Mouse (Mus musculus): ENCODE measurements around the gene S100a8. TPM values are rescaled to one million over a fixed set of nuclear protein-coding genes. Genes with fewer than 3 reads are reported as not detected.

Gene S100a8
- polyA plus RNA-seq, 1 experiment from 2014 or later, result not detected

GRCm38 (mm10) chr3:90639511-90640154 lies 29.1 kb upstream of the S100a8 start:
- ChIA-PET POLR2A (interaction anchor here (0.6 kb wide), 1 partner anchor 164 kb away, joined by 5 read pairs; no protein-coding TSS in a partner anchor), CTCF (interaction anchor here (0.9 to 3.6 kb wide), 10 partner anchors 8 to 137 kb away, joined by 3 to 21 read pairs (median 4); partner anchors contain the start of gene S100a7a)
- in situ Hi-C loops (cut with MboI; ENCODE audit: low pct_unique_long_range_greater_than_20kb), result no loop called here
- no peak for ATAC-seq
- no peaks in the 10 kb centered on the region for H3K27me3 ChIP-seq
- TF ChIP-seq CTCF (IDR thresholded peaks at IDR 0.05), result peak; percentile 78
- DNase-seq (ENCODE audit: low read depth, low spot score), result no peak

- DNase-seq (ENCODE audit: low read depth, low spot score) (no peak), ATAC-seq (no peak)
- H3K27me3 ChIP-seq, result no peaks in the 10 kb centered on the region
- CTCF ChIA-PET, result interaction anchor here (0.8 to 3.9 kb wide), 9 partner anchors 10 to 139 kb away, joined by 3 to 21 read pairs (median 6); partner anchors contain the start of gene S100a7a
- in situ Hi-C loops (cut with MboI; ENCODE audit: low pct_unique_long_range_greater_than_20kb), result no loop called here
- POLR2A ChIA-PET, result no interaction called here
- TF ChIP-seq CTCF (IDR thresholded peaks at IDR 0.05), result no peak
Measured at GRCm38 (mm10) chr3:90640981-90641380, 27.8 kb upstream of the S100a8 start.

- no peak for ATAC-seq
- POLR2A ChIA-PET, result interaction anchor here (0.8 kb wide), 1 partner anchor 151 kb away, joined by 3 read pairs; no protein-coding TSS in a partner anchor
- H3K27me3 ChIP-seq, result no peaks in the 10 kb centered on the region
- in situ Hi-C loops (cut with MboI; ENCODE audit: low pct_unique_long_range_greater_than_20kb), result no loop called here
- CTCF ChIA-PET, result interaction anchor here (0.7 to 1.0 kb wide), 4 partner anchors 9 to 48 kb away, joined by 3 to 8 read pairs (median 6); no protein-coding TSS in a partner anchor
- DNase-seq (ENCODE audit: low read depth, low spot score), result no peak
- TF ChIP-seq CTCF (IDR thresholded peaks at IDR 0.05), result peak; percentile 92
Measured at GRCm38 (mm10) chr3:90644220-90644619, 24.6 kb upstream of the S100a8 start.

- in situ Hi-C loops (cut with MboI; ENCODE audit: low pct_unique_long_range_greater_than_20kb), result loop anchor here (5.0 kb wide), 2 partner anchors 60 to 230 kb away; no protein-coding TSS in a partner anchor
- POLR2A ChIA-PET, result interaction anchor here (0.6 kb wide), 1 partner anchor 139 kb away, joined by 8 read pairs; no protein-coding TSS in a partner anchor
- CTCF ChIA-PET, result interaction anchor here (1.3 to 1.7 kb wide), 2 partner anchors 8 to 63 kb away, joined by 6 to 8 read pairs; no protein-coding TSS in a partner anchor
- no peak for TF ChIP-seq CTCF (IDR thresholded peaks at IDR 0.05)
- ATAC-seq (no peak), DNase-seq (ENCODE audit: low read depth, low spot score) (no peak)
- no peaks in the 10 kb centered on the region for H3K27me3 ChIP-seq
Measured at GRCm38 (mm10) chr3:90647291-90647690, 21.5 kb upstream of the S100a8 start.

DNA sequence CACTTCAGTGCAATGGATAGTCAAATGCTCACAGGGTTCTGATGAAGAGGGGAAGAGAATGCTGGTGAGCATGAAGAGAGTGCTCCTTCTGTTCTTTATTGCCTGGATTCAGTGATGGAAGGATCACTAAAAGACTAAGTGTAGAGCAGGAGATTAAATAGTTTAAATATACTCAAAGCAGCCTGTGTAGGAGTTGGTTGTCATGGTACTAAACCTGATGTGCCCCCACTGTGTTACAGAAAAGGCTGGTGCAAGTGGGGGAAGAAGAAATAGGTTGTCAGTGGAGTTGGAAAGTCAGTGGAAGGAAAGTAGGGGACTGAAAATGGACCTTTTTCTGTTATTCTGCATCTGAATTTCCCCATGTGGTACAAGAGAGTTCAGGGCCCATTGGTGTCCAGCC lies 19.8 kb upstream of the S100a8 start:
- H3K27me3 ChIP-seq, result no peaks in the 10 kb centered on the region
- TF ChIP-seq CTCF (IDR thresholded peaks at IDR 0.05), result no peak
- ChIA-PET CTCF (interaction anchor here (1.7 kb wide), 1 partner anchor 9 kb away, joined by 6 read pairs; no protein-coding TSS in a partner anchor), POLR2A (interaction anchor here (1.5 kb wide), 1 partner anchor 35 kb away, joined by 3 read pairs; no protein-coding TSS in a partner anchor)
- in situ Hi-C loops (cut with MboI; ENCODE audit: low pct_unique_long_range_greater_than_20kb), result loop anchor here (5.0 kb wide), 2 partner anchors 62 to 232 kb away; no protein-coding TSS in a partner anchor
- DNase-seq (ENCODE audit: low read depth, low spot score), result no peak
- ATAC-seq, result no peak

DNA sequence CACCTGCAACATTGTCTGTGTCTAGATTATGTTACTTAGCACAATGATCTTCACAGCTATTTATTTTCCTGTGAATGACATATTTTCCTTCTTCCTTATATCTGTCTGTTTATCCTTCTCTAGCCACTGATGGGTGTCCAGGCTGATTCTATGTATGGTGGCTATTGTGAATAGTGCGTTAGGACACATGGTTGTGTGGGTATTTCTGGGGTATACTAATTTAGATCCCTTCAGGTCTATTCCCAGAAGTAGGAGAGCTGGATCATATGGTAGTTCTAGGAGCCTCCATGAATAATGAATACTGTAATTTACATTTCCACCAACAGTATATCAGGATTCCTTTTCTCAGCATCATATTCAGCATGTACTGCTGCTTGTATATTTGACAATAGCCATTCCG lies 18.9 kb upstream of the S100a8 start:
- in situ Hi-C loops (cut with MboI; ENCODE audit: low pct_unique_long_range_greater_than_20kb), result loop anchor here (5.0 kb wide), 2 partner anchors 63 to 233 kb away; no protein-coding TSS in a partner anchor
- CTCF ChIA-PET, result no interaction called here
- POLR2A ChIA-PET, result no interaction called here
- no peak for TF ChIP-seq CTCF (IDR thresholded peaks at IDR 0.05)
- DNase-seq (ENCODE audit: low read depth, low spot score) (no peak), ATAC-seq (no peak)
- H3K27me3 ChIP-seq, result no peaks in the 10 kb centered on the region

- DNase-seq (ENCODE audit: low read depth, low spot score) (peak; percentile 44), ATAC-seq (peak; percentile 87)
- in situ Hi-C loops (cut with MboI; ENCODE audit: low pct_unique_long_range_greater_than_20kb), result no loop called here
- peak; percentile 99 for TF ChIP-seq CTCF (IDR thresholded peaks at IDR 0.05)
- POLR2A ChIA-PET, result interaction anchor here (0.8 to 1.0 kb wide), 2 partner anchors 144 to 152 kb away, joined by 3 to 4 read pairs; partner anchors contain the start of gene Chtop
- CTCF ChIA-PET, result interaction anchor here (0.6 to 5.4 kb wide), 43 partner anchors 9 to 242 kb away, joined by 3 to 50 read pairs (median 4); partner anchors contain the start of genes Chtop, S100a14, S100a3 and S100a4
- no peaks in the 10 kb centered on the region for H3K27me3 ChIP-seq
Measured at GRCm38 (mm10) chr3:90652878-90653508, 15.8 kb upstream of the S100a8 start.

DNA sequence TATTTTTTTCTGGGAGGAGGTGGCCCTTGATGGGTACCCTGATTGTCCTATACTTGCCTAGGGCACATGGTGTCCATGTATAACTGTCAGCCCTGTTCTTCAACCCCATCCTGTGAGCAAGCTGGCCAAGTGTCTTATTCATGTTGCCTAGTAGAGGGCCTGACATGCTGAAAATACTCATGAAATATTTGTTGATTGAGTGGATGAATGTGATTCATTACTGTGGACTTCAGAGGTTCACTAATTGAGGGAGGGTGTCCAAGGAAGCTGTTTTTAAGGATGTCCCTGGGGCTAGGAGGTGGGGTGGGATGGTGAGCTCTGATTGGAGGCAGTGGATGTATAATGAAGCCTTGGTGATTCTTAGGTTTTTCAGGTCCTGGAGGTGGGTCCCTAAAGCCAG lies 15.1 kb upstream of the S100a8 start, which contains the start of gene S100a7a:
Gene S100a7a (plus strand): TSS at position 301 of the 400 bp plus-strand sequence.
- no peak for TF ChIP-seq CTCF (IDR thresholded peaks at IDR 0.05)
- no peaks in the 10 kb centered on the region for H3K27me3 ChIP-seq
- peak; percentile 36 for ATAC-seq
- DNase-seq (ENCODE audit: low read depth, low spot score), result no peak
- ChIA-PET POLR2A (interaction anchor here (1.0 kb wide), 1 partner anchor 153 kb away, joined by 4 read pairs; no protein-coding TSS in a partner anchor), CTCF (interaction anchor here (0.8 to 5.4 kb wide), 33 partner anchors 8 to 243 kb away, joined by 3 to 50 read pairs (median 5); partner anchors contain the start of genes Chtop, S100a14, S100a4 and Snapin)
- in situ Hi-C loops (cut with MboI; ENCODE audit: low pct_unique_long_range_greater_than_20kb), result no loop called here

DNA sequence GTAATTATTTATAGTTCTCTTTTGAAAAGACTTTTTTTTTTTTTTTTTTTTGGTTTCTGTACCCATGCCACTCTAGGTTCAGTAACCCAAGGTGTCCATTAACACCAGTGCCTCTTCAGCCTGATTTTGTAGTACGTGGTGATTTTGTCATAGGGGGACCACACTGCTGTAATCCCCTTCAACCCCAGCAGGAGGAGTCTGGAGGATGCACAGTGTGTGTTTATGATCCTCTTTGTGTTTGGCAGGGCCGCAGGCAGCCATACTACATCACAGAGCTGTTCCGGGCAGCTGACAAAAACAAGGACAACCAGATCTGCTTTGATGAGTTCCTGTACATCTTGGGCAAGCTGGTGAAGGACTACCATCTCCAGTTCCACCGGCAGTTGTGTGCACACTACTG lies 11.4 kb upstream of the S100a8 start:
- CTCF ChIA-PET, result interaction anchor here (1.6 to 5.4 kb wide), 3 partner anchors 13 to 132 kb away, joined by 4 to 50 read pairs (median 8); no protein-coding TSS in a partner anchor
- POLR2A ChIA-PET, result no interaction called here
- ATAC-seq (no peak), DNase-seq (ENCODE audit: low read depth, low spot score) (no peak)
- in situ Hi-C loops (cut with MboI; ENCODE audit: low pct_unique_long_range_greater_than_20kb), result loop anchor here (5.0 kb wide), 1 partner anchor 50 kb away; no protein-coding TSS in a partner anchor
- TF ChIP-seq CTCF (IDR thresholded peaks at IDR 0.05), result peak; percentile 44
- no peaks in the 10 kb centered on the region for H3K27me3 ChIP-seq
